Mouse (Mus musculus) hindbrain, embryonic 10.5 days (tissue): ENCODE results near the gene Dnm2. TPM values are rescaled to one million over a fixed set of nuclear protein-coding genes. Genes with fewer than 3 reads are reported as not detected.
"Not testable (repeated sequence)": the region's sequence is repeated elsewhere in the genome, so short reads cannot be mapped to it uniquely, and the experiment has no call there.

Experiments used
- DNase-seq: peaks from one replicate; pipeline ENCODE4 v3.0.0-alpha.2; 2017; ENCODE audit warnings: low spot score
- H3K27ac ChIP-seq: fragments of 300-500 bp; sonication (generic); 2 replicates; pipeline ENCODE4 v1.5.1; 2016; ENCODE audit warnings: mild to moderate bottlenecking, moderate library complexity
- H3K27me3 ChIP-seq: fragments of 300-500 bp; sonication (generic); 2 replicates; pipeline ENCODE4 v1.6.1; 2016; ENCODE audit warnings: mild to moderate bottlenecking; ENCODE audit not compliant: poor library complexity, insufficient read depth, severe bottlenecking
- H3K36me3 ChIP-seq: fragments of 300-500 bp; sonication (generic); 2 replicates; pipeline ENCODE4 v1.6.1; 2016; ENCODE audit warnings: mild to moderate bottlenecking, moderate library complexity
- H3K4me1 ChIP-seq: fragments of 300-500 bp; sonication (generic); replicated peaks from 2 replicates; pipeline ENCODE4 v1.6.1; 2016; ENCODE audit warnings: mild to moderate bottlenecking
- H3K4me3 ChIP-seq: fragments of 300-500 bp; sonication (generic); 2 replicates; pipeline ENCODE4 v1.5.1; 2016; ENCODE audit warnings: mild to moderate bottlenecking, moderate library complexity
- H3K9me3 ChIP-seq: fragments of 300-500 bp; sonication (generic); 2 replicates; pipeline ENCODE4 v1.6.1; 2016; ENCODE audit warnings: mild to moderate bottlenecking, moderate library complexity
- WGBS: fragments of 180-500 bp; shearing (Covaris S2); methylation state at CpG from one replicate; pipeline ENCODE4 v1.1.7; 2016; 5-methylcytosine and 5-hydroxymethylcytosine counted together
- polyA plus RNA-seq: library from polyadenylated mRNA; unstranded; fragments of >200 nt; fragmentation: Nextera tagmentation; extraction: Ambion mirVana; gene quantifications from 2 replicates; pipeline ENCODE4 v1.2.1, GENCODE M21; 2016

Dnm2 gene
- polyA plus RNA-seq, 1 experiment from 2014 or later = 80.4 TPM

DNA sequence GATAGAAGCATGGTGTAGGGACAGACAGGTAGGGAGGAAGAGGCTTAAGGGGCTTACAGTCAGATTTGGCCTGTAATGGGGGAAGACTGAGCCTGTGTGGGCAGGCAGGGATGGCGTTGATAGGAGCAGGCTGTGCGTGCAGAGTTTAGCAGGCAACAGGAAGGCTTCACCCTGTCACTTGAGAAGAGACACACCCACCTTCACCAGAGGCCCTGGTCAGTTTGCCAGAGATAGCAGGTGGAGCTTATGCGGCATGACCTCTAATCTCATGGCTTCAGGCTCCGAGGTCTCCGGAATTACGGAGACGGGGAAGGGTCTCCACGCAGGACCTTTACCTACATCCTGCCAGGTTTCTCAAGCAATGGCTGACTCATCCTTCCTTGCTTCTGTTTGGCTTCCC lies 27.2 kb downstream of the Dnm2 start:
- Histone ChIP-seq H3K27ac (no peak overlapping the region), H3K36me3 (0 out of 2 replicates have a peak, but pooled peaks cover 3% of the 10 kb centered on the region), H3K4me3 (no peak overlapping the region), H3K4me1 (peaks cover 11% of the 10 kb centered on the region; the same call in 1 of the 2 replicates), H3K27me3 (no peaks in the 10 kb centered on the region), H3K9me3 (no peaks in the 10 kb centered on the region)
- DNase-seq = no peak
- 84% methylated on average over 8 of the region's 8 CpGs for WGBS

DNA sequence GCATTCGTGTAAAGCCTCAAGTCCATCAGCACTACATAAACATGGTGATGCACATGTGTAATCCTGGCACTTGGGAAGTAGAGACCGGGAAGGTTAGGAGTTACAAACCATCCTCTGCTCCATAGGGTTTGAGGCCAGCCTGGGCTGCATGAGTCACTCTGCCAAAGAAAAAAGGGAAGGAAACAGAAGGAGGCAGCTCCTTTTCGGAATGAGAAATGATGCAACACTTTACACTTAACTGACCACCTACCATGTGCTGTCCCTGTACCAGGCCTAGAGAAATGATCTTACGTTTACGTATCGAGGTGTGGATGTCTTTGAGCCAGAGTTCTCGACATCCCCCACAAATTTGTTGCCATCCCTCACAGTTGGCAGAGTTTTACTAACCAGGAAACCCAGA lies 28.3 kb downstream of the Dnm2 start:
- Histone ChIP-seq H3K9me3 (no peaks in the 10 kb centered on the region), H3K27ac (no peak overlapping the region), H3K4me3 (no peak overlapping the region), H3K36me3 (peaks cover 5% of the 10 kb centered on the region; the same call in 1 of the 2 replicates), H3K27me3 (no peaks in the 10 kb centered on the region), H3K4me1 (peaks cover 11% of the 10 kb centered on the region; the same call in 1 of the 2 replicates)
- WGBS = 93% methylated on average over 7 of the region's 7 CpGs
- DNase-seq = no peak

DNA sequence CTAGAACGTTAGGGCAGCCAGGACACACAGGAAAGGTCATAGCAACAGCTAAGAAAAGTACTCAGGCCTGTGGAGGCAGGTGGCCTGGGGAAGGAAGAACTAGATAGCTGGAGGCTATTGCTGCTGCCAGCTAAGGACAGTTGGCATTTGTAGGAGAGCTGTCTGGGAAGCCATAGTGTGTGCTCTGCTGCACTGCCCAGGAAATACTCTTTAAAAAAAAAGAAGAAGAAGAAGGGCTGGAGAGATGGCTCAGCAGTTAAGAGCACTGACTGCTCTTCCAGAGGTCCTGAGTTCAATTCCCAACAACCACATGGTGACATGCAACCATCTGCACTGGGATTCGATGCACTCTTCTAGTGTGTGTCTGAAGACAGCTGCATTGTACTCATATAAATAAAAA lies 28.8 kb downstream of the Dnm2 start:
- H3K4me3 ChIP-seq = no peak overlapping the region
- peaks cover 11% of the 10 kb centered on the region; the same call in 1 of the 2 replicates for H3K4me1 ChIP-seq
- whole genome bisulfite sequencing = 89% methylated on average over 2 of the region's 2 CpGs
- H3K36me3 ChIP-seq = peaks cover 9% of the 10 kb centered on the region
- no peak overlapping the region for H3K27ac ChIP-seq
- H3K27me3 ChIP-seq = no peaks in the 10 kb centered on the region
- no peaks in the 10 kb centered on the region for H3K9me3 ChIP-seq
- DNase-seq = no peak

DNA sequence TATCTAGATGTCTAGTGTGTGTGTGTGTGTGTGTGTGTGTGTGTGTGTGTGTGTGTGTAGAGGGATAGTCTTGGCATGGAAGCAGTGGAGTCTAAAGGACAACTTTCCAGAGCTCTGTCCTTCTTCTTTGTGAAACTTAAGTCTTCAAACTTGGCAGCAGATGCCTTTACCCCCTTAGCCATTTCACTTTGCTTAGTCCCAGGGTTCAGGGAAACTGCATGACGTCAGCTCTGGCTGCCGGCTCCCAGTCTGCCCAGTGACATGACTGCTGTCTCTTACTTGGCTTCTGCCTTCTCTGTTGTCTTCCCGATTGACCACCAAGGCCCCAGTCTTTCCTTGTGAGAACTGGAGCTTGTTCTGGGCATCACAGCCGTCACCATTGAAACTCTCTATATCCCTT lies 29.8 kb downstream of the Dnm2 start:
- H3K27me3 ChIP-seq = no peaks in the 10 kb centered on the region
- H3K4me1 ChIP-seq = peaks cover 11% of the 10 kb centered on the region; the same call in 1 of the 2 replicates

DNA sequence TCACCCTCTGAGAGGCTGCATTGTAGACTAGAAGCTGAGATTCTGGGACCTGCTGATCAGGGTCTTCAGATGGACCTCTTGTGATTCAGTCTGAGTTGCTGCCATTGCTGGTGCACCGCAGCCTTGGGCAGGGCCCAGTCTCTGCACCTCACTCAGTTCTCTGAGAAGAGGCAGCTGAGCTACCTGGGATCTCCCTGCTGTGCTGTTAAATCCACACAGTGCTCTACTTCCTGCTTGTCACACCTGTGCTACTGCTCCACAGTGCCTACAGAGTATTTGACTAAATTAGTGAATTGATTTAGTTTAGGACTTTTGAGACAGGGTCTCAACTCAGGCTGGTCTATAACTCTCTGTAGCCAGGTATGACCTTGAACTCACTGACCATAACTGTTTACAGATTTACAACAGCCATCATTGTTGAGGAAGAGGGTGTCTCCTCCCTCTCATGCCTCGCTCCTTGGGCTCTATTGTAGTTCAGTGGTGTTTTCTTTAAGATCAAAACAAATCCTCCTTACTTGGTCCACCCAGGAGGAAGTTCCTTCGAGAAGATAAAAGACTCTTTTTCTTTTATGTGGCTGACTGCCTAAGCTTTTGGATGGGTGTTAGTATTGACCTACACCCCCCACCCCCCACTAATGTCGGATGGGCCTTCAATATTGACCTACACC lies 30.5 kb downstream of the Dnm2 start:
- Histone ChIP-seq H3K4me1 (peaks cover 11% of the 10 kb centered on the region; the same call in 1 of the 2 replicates), H3K36me3 (peaks cover 26% of the 10 kb centered on the region), H3K4me3 (no peak overlapping the region), H3K27me3 (no peaks in the 10 kb centered on the region), H3K9me3 (no peaks in the 10 kb centered on the region), H3K27ac (no peak overlapping the region)
- DNase-seq = no peak
- WGBS = 66% methylated on average over 4 of the region's 4 CpGs

More for the DNA sequence above, 29.8 kb downstream of the Dnm2 start:
- Histone ChIP-seq H3K36me3 (peaks cover 19% of the 10 kb centered on the region), H3K9me3 (no peaks in the 10 kb centered on the region), H3K4me3 (no peak overlapping the region), H3K27ac (no peak overlapping the region)
- WGBS = 82% methylated on average over 4 of the region's 4 CpGs
- DNase-seq = no peak

DNA sequence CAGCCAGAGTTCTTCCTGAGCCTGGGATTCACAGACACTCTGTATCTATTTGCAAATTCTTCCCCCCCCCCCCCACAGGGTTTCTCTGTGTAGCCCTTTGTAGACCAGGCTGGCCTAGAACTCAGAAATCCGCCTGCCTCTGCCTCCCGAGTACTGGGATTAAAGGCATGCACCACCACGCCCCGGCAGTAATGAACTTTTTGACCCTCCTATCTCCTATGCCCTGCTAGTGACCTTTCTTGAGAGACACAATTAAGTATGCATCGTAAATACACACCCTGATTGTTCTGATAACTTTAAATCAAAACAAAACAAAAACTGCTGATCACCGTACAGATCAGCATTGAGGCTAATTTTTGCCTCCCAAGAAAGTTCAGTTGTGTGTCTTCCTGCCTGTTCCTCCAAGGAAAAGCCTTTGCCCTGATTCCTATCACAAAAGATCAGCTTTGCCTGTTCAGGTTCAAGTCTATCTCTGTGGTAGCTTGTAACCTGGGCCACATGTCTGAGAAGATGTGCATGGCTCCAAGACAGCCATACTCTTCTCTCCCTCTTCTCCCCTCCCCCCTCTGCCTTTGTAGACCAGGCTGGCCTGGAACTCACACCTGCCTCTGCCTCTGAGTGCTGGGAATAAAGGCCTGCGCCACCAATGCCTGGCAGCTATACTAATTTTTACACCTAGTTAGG lies 31.7 kb downstream of the Dnm2 start:
- WGBS = 89% methylated on average over 7 of the region's 7 CpGs
- H3K36me3 ChIP-seq = peaks cover 31% of the 10 kb centered on the region
- H3K9me3 ChIP-seq = no peaks in the 10 kb centered on the region
- no peak overlapping the region for H3K4me3 ChIP-seq
- H3K4me1 ChIP-seq = peaks cover 11% of the 10 kb centered on the region; the same call in 1 of the 2 replicates
- no peak overlapping the region; the same call in 1 of the 2 replicates for H3K27ac ChIP-seq
- no peak for DNase-seq
- no peaks in the 10 kb centered on the region for H3K27me3 ChIP-seq

DNA sequence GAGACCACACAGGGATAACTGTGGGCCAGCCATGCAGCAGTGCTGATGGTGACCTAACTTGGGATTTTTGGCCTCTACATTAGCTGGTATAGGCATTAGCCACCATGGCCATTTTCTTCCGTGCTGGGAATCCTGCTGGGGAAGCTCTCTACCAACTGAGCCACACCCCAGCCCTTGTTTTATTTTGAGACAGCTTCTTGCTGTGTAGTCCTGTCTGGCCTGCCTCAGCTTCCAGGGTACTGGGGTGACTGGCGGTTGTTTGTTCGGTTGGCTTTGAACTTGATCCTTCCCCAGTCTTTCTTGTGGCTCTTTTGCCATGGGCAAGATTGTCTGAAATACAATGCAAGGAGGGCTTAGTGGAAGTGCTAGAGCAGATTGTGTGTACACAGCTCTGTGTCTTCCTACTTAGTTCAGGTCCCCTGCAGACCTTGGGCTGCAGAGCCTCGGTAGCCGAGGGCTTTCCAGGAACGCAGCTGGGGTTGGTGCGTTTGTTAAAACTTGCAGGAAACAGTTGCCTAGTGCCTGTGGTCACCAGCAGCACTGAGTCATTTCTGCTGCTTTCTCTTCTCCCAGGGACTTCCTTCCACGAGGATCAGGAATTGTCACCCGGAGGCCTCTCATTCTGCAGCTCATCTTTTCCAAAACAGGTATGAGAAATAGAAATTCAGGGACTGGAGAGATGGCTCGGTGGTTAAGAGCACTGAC lies 32.4 kb downstream of the Dnm2 start:
- Histone ChIP-seq H3K9me3 (no peaks in the 10 kb centered on the region), H3K27ac (no peak overlapping the region; the same call in 1 of the 2 replicates), H3K36me3 (peaks cover 37% of the 10 kb centered on the region), H3K4me3 (no peak overlapping the region), H3K27me3 (no peaks in the 10 kb centered on the region), H3K4me1 (0 out of 2 replicates have a peak, but pooled peaks cover 12% of the 10 kb centered on the region)
- 88% methylated on average over 10 of the region's 10 CpGs for WGBS
- no peak for DNase-seq

DNA sequence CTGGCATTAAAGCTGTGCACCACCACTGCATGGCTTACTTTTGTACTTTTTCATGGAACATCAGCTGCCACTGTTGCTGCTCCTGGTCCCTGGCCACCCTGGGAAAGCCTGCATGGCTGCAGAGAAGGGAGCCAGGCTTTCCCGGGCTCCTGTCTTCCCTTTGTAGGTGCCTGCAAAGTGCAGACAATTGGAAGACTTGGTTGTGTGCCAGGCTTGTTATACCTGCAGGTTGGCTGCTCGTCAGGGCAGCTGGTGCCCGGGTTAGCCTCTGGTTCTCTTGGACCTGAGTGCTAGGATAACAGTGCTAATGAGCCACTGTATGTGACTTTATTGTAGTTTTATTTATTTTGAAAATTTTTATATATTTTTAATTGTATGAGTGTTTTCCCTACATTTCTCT lies 34.1 kb downstream of the Dnm2 start:
- no peak for DNase-seq
- Histone ChIP-seq H3K4me3 (no peak overlapping the region), H3K4me1 (0 out of 2 replicates have a peak, but pooled peaks cover 10% of the 10 kb centered on the region), H3K9me3 (no peaks in the 10 kb centered on the region), H3K36me3 (peaks cover 40% of the 10 kb centered on the region), H3K27me3 (no peaks in the 10 kb centered on the region), H3K27ac (no peak overlapping the region)
- 94% methylated on average over 3 of the region's 3 CpGs for WGBS

DNA sequence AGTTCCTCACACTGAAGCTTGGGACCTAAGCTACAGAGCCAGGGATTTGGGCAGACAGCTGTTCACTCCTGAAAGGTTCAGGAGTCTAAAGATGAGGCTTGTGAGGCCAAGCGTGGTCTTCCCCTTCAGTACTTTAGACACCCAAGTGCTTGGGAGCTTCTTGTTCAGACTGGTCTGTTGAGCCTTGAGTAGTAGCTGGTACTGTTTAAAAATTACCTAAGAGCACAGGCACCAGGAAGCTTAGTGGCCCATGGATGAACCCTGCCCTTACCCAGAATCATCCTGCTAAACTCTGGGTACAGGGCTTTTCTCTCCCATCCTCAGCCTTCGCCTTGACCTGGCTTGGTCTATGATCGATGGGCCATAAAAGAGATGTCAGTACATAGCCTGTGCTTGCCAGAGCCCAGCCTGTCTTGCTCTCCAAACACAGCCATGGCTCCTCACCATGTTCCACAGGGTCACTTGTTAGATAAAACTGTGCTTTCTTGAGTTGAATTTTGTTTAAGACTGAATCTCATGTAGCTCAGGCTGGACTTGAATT lies 35.8 kb downstream of the Dnm2 start:
- no peak overlapping the region for H3K4me3 ChIP-seq
- H3K36me3 ChIP-seq = peaks cover 50% of the 10 kb centered on the region
- 0 out of 2 replicates have a peak, but pooled peaks cover 10% of the 10 kb centered on the region for H3K4me1 ChIP-seq
- WGBS = 94% methylated on average over 3 of the region's 3 CpGs
- DNase-seq = no peak
- no peaks in the 10 kb centered on the region for H3K27me3 ChIP-seq
- H3K9me3 ChIP-seq = no peaks in the 10 kb centered on the region
- no peak overlapping the region for H3K27ac ChIP-seq

DNA sequence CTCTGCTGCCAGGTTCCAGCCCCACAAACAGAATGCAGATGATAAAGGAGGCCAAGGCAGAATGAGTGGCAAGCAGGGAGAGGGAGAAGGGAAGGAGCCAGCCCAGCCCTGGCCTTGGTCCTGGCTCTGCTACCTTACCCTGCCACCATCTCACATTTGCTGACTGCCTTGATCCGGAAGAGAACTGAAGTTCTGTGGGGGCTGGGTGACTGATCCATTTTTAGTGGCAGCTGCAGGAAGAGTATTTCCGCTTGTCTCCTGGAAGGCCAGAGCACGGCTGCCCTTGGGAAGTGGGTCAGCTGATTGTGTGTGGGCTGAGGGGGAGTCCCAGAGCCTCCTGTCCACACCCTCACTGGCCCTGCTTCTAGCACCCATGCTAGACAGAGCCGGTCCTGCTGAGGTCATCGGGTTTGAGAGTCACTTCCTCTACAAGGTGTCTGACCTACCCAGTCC lies 38.5 kb downstream of the Dnm2 start:
- peak overlapping the region; percentile 2; the same call in 1 of the 2 replicates for H3K27ac ChIP-seq
- H3K4me1 ChIP-seq = 0 out of 2 replicates have a peak, but pooled peaks cover 7% of the 10 kb centered on the region
- 80% methylated on average over 5 of the region's 5 CpGs for WGBS
- H3K36me3 ChIP-seq = peaks cover 68% of the 10 kb centered on the region
- no peaks in the 10 kb centered on the region for H3K27me3 ChIP-seq
- no peaks in the 10 kb centered on the region for H3K9me3 ChIP-seq
- no peak for DNase-seq
- no peak overlapping the region for H3K4me3 ChIP-seq

DNA sequence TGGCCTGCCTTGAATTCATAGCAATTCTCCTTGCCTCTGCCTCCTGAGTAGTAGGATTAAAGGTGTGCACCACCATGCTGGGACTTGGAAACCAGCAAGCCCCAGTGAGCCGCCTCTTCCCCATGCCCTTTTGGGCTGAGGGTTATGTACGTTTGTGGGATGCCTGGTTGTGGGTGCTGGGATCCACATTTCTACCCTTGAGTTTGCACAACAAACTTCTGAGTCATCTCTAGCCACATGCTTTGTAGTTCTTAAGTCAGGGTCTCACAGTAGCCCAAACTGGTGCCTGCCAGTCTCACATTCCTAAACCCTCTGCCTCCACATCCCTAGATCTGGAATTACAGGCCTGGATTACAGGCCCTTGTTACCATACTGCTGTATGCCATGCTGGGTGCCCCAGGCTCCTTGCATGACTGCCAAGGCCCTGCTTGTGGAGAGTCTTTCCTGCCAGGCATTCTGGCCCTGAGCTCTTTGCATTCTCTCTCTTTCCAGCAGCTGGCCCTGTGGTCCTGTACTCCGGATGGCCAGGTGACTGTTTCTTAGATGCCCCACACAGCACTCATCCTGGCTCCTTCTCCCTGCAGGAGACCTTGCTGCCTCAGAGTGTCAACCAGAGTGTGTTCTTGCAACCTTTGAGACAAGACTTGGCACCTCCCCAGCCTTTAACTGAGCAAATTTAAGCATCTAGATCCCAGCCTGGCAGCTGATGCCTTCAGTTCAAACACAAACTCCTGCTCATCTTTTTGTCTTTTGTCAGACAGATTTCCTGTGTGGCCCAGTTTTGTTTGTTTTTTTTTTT lies 39.3 kb downstream of the Dnm2 start:
- WGBS = 77% methylated on average over 3 of the region's 3 CpGs
- H3K36me3 ChIP-seq = peaks cover 68% of the 10 kb centered on the region

DNA sequence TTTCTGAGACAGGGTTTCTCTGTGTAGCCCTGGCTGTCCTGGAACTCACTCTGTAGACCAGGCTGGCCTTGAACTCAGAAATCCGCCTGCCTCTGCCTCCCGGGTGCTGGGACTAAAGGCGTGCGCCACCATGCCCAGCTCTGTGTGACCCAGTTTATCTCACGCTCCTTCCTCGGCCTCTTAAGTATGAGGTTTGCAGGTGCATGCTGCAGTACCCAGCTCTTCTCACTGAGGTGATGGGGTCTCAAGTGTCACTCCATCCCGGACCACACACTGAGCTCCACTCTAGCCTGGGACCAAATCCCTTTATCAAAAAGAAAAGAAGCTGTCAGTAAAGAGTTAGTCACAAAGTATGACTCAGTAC lies 39.8 kb downstream of the Dnm2 start:
- H3K27ac ChIP-seq, H3K27me3 ChIP-seq, H3K9me3 ChIP-seq, H3K4me1 ChIP-seq, DNase-seq, H3K4me3 ChIP-seq: not testable (repeated sequence)
- peaks cover 68% of the 10 kb centered on the region for H3K36me3 ChIP-seq
- 92% methylated on average over 7 of the region's 7 CpGs for WGBS

More for the DNA sequence above, 39.3 kb downstream of the Dnm2 start:
- H3K27me3 ChIP-seq = no peaks in the 10 kb centered on the region
- no peaks in the 10 kb centered on the region for H3K9me3 ChIP-seq
- 0 out of 2 replicates have a peak, but pooled peaks cover 7% of the 10 kb centered on the region for H3K4me1 ChIP-seq
- no peak overlapping the region for H3K4me3 ChIP-seq
- no peak for DNase-seq
- H3K27ac ChIP-seq = no peak overlapping the region
